Mouse (Mus musculus) brain, embryonic 14.5 days (tissue): ENCODE measurements around the gene Cacna2d2. TPM values are rescaled to one million over a fixed set of nuclear protein-coding genes. Genes with fewer than 3 reads are reported as not detected.

Experiments used
- DNase-seq: peaks from one replicate; pipeline ENCODE4 v3.0.0-alpha.2; 2011; ENCODE audit warnings: low read depth
- CTCF ChIP-seq: fragments of 200-500 bp; IDR thresholded peaks from 2 replicates; pipeline ENCODE4 v1.5.1; 2012; ENCODE audit warnings: inconsistent platforms, mild to moderate bottlenecking, moderate library complexity, borderline replicate concordance; ENCODE audit not compliant: insufficient read depth, insufficient read length; ENCODE audit errors: extremely low read depth
- POLR2A ChIP-seq: fragments of 200-500 bp; IDR thresholded peaks from 2 replicates; pipeline ENCODE4 v1.6.1; 2012; ENCODE audit warnings: mild to moderate bottlenecking, inconsistent platforms, borderline replicate concordance; ENCODE audit not compliant: poor library complexity, insufficient read depth, insufficient read length, severe bottlenecking; ENCODE audit errors: extremely low read depth
- polyA plus RNA-seq: library from polyadenylated mRNA; depleted of rRNA; stranded (reverse); fragments of >200 nt; gene quantifications from 2 replicates; pipeline ENCODE4 v1.2.3, GENCODE M21; 2012

The Cacna2d2 gene
- polyA plus RNA-seq, 1 experiment: 143 TPM

- DNase-seq: peak; percentile 69
- no peak for TF ChIP-seq POLR2A
- no peak for TF ChIP-seq CTCF
Measured at GRCm38 (mm10) chr9:107464130-107464529, 64.7 kb downstream of the Cacna2d2 start.

- DNase-seq: peak; percentile 51
- TF ChIP-seq CTCF (no peak), POLR2A (no peak)
Measured at GRCm38 (mm10) chr9:107465657-107466056, 66.2 kb downstream of the Cacna2d2 start.

- TF ChIP-seq POLR2A (no peak), CTCF (no peak)
- DNase-seq: peak; percentile 41
Measured at GRCm38 (mm10) chr9:107469213-107469795, 69.9 kb downstream of the Cacna2d2 start.

- TF ChIP-seq POLR2A (no peak), CTCF (no peak)
- DNase-seq: peak; percentile 87
Measured at GRCm38 (mm10) chr9:107470427-107470826, 71.0 kb downstream of the Cacna2d2 start.

GRCm38 (mm10) chr9:107474016-107474415, 74.6 kb downstream of the Cacna2d2 start:
- DNase-seq: no peak
- TF ChIP-seq CTCF (no peak), POLR2A (no peak)

DNA sequence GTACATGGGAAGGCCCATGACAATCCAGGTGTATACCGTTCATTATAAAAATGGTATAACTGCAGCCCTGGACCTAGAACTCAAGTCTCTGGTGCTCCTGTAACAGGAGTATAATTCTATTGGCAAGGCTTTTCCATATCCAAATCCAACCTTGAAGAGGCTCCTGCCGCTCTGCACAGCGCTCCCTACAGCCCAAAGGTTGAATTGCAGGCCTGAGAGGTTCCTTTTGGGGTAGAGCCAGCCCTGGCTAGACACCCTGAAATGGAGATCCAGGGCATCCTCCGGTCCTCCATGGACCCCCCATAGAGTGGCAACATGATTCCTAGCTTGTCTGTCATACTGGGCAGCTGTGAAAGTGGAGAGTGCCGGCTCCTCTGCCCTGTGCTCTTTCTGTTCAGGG, 79.6 kb downstream of the Cacna2d2 start:
- TF ChIP-seq POLR2A (no peak), CTCF (peak; percentile 63)
- DNase-seq: no peak

GRCm38 (mm10) chr9:107479593-107479992, 80.2 kb downstream of the Cacna2d2 start:
- no peak for TF ChIP-seq POLR2A
- no peak for TF ChIP-seq CTCF
- DNase-seq: peak; percentile 81

DNA sequence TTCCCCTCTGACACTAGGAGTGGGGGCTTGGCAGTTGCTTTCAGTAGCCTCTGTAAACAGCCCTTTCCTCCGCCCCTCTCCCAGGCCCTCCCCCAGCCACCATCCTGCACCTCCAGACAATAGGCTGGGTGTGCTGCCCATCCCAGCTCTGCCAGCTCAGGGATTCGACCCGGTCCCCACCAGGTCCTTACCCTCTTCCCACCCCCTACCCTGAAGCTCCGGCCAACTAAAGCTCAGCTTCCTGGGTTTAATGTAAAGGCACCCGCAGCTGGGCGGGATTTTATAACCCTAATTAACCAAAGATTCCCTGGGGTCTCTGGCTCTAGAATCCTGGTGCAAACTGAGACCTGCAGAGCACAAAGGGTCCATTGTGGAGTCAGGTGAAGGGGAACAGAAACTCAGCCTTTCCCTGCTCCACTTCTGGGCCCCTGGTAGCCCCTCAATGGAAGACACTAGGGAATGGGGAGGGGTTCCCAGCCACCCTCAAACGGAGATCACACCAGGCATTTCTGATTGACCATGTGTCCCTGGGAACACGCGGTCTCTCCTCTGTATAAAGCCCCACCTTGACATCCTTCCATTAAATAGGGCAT, 81.2 kb downstream of the Cacna2d2 start:
- peak; percentile 78 for DNase-seq
- no peak for TF ChIP-seq POLR2A

- DNase-seq: peak; percentile 69
- TF ChIP-seq CTCF (no peak), POLR2A (no peak)
Measured at GRCm38 (mm10) chr9:107481340-107481739, 81.9 kb downstream of the Cacna2d2 start.

DNA sequence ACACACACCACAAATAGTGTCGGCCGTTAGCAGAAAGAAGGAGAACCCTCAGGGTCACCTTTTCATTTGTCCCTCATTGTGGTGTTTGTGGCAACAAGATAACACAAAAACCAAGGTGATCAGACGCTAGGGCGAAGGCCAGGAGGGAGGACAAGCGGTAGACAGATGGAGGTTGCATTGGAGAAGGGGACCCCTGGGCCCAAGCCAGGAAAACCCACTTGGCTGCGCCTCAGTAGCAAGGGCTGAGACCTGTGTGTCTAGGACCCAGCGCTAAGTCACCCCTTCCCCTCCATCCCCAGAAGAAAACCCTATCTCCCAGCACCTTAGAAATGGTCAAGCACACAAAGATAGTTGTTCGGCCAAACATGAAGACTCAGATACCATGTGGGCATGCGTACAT, 82.6 kb downstream of the Cacna2d2 start:
- DNase-seq: no peak
- TF ChIP-seq POLR2A: no peak
- no peak for TF ChIP-seq CTCF

- TF ChIP-seq POLR2A: no peak
- TF ChIP-seq CTCF: no peak
- no peak for DNase-seq
Measured at GRCm38 (mm10) chr9:107482770-107483169, 83.4 kb downstream of the Cacna2d2 start.

DNA sequence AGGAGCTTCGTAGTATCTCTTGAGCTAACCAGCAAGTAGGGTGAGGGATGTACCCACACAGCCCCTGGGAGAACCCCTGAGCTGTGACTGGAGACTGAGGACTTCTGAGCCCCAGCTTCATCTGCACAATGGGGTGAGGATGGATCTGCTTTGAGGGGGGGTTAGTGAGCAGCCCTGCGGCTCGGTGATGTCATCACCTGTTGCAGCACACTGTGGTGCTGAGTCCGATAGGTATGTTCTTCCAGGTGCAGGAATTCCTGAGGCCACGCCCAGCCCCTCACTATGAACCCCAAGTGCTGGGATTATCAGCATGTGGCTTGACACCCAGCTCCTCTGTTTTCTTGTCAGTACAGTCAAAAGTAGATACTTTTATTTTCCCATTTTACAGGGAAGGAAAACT, 84.3 kb downstream of the Cacna2d2 start:
- no peak for TF ChIP-seq POLR2A
- no peak for TF ChIP-seq CTCF
- DNase-seq: no peak

GRCm38 (mm10) chr9:107484302-107484701, 84.9 kb downstream of the Cacna2d2 start:
- TF ChIP-seq CTCF: no peak
- no peak for TF ChIP-seq POLR2A
- DNase-seq: peak; percentile 97

GRCm38 (mm10) chr9:107484766-107485165, 85.4 kb downstream of the Cacna2d2 start:
- DNase-seq: no peak
- TF ChIP-seq CTCF: no peak
- no peak for TF ChIP-seq POLR2A

DNA sequence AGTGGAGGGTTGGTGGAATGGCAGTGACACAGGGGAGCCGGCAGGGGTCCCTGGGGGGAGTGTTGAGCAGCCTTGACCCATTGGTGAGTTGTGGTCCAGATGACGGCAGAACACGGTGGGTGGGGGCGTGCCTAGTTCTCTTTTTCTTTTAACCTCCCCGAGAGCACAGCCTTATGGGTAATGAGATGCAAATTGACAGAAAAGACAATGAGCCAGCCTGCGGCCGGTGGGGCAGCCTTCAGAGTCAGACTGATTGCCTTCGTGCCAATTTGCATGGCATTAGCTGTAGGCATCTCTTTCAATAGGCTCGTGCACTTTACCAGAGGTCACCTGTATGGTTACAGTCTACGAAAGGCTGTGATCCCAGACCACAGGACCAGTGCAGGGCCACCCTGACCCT, 86.7 kb downstream of the Cacna2d2 start:
- DNase-seq: peak; percentile 85
- TF ChIP-seq POLR2A (no peak), CTCF (peak; percentile 23; the same call in 1 of the 2 replicates)

- TF ChIP-seq POLR2A (no peak), CTCF (no peak)
- DNase-seq: no peak
Measured at GRCm38 (mm10) chr9:107486507-107487225, 87.3 kb downstream of the Cacna2d2 start.
